Mouse (Mus musculus): ENCODE results near the gene Arhgef18.

Gene Arhgef18

DNA sequence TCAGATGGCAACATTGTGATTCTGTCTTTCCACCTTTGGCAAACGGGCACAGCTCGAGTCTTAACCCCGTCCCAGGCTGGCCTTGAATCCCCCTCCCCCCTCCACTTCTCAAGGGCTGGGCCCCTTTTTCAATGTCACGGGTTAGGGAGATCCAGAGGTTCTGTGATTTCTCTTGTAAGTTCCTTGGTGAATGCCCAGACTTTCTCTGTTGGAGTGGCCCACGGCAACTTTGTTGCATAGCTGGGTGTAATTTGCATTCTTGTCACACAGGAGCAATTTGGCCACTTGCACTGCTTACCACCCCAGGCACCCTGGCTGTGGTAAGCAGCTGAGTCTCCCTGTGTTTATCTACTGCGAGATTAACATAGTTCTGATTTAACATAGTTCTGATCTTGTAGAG lies 1.8 kb downstream of the Arhgef18 start:
- intact Hi-C loops (cut with DNase I), result no loop called here

DNA sequence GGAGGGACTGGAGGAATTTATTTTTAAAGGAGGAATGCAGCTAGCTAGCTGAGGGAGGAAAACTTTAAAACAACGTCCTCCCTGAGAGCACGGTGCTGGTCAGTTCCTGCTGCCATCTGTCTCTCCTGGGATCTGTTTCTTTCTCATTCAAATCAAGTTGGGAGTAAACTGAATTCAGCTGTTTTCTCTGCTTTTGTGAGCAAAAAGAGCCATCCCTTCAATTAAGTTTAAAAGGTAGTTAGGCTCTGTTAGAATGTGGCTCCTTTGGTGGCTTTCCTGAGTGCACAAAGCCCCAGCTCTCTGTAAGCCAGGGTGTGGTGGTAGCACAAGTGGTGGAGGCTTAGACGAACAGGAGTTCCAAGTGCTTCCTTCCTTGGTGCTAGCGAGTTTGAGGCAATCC lies 2.4 kb downstream of the Arhgef18 start:
- intact Hi-C loops (cut with DNase I), result no loop called here

DNA sequence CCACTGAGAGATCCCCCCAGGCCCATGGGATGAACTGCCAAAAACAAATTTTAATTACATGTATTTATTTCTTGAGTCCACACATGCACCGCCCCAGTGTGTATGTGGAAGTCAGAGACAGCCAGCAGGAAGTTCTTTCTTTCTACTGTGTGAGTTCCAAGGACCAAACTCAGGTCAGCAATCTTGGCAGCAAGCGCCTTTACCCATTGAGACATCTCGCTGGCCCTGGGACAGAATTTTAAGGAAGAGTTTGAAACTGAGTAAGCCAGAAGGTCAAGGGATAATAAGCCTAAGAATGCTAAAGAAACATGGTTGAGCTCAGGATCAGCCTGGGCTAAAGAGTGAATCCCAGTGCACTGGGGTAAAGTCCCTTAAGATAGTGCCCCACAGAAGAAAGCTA lies 4.8 kb downstream of the Arhgef18 start:
- intact Hi-C loops (cut with DNase I), result no loop called here

DNA sequence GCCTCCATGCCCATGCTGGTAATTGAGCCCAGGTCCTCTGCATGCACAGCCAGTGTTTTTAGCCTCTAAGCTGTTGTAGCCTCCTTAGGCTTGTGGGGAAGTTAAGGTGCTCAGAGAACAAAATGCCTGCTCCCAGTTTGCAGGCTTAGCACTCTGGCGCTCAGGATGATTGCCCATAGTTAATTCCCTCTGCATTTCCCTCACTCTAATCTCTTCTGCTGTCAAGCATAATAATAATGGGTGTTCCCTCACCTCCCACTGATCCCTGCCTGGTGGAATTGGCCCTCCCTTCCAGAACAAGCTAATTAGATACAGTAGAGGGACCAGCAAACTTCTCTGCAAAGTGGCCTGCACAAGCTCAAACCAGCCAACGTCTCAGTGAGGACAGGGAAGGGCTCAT lies 7.7 kb downstream of the Arhgef18 start:
- intact Hi-C loops (cut with DNase I), result no loop called here

DNA sequence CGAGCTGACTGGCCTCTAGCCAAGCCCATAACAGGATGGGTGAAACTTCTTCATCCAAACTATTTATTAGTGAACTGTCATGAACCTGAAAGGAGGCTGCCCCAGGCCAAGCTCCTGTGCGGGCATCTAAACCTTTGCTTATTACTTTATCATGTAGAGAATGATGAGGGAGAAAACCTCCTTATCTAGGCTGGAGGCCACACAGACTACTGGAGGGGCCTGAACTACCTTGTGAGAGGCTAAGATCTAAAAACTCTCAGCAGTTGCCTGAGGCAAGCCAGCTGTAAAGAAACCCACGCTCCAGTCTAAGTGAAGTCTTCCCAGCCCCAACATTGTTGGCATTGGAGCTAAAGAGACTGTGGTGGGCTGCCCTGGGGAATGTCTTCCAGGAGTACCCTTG lies 14.6 kb downstream of the Arhgef18 start:
- intact Hi-C loops (cut with DNase I), result no loop called here

DNA sequence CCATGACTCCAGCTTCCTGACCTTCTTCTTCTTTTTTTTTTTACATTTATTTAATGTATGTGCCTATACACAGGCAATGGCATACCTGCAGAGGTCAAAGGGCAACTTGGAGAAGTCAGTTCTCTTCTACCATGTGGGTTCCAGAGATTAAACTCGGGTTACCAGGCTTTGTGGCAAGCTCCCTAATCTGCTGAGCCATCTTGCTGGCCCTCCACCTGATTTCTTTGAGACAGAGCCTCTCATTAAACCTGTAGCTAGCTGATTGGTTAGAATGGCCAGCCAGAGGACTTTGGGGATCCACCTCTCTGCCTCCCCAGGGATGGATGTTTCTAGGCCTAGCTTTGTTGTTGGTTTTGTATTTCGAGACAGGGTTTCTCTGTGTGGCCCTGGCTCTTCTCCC lies 18.3 kb downstream of the Arhgef18 start:
- intact Hi-C loops (cut with DNase I), result no loop called here

DNA sequence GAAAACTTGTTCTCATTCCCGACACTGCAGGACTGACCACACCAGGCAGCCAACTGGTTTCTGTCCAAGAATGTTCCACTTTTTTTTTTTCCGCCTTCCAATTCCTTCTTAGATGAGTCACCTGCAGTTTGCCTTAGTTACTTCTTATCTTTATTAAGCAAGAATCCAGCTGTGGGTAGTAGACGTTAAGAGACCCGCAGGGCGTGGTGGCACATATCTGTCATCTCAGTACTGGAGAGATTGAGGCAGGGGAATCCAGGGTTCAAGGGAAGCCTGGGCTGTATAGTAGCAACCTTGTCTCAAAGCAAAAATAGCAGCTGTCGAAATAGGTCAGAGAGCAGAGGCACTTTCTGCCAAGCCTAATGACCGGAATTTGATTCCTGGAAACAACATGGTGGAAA lies 19.1 kb downstream of the Arhgef18 start:
- intact Hi-C loops (cut with DNase I), result no loop called here

DNA sequence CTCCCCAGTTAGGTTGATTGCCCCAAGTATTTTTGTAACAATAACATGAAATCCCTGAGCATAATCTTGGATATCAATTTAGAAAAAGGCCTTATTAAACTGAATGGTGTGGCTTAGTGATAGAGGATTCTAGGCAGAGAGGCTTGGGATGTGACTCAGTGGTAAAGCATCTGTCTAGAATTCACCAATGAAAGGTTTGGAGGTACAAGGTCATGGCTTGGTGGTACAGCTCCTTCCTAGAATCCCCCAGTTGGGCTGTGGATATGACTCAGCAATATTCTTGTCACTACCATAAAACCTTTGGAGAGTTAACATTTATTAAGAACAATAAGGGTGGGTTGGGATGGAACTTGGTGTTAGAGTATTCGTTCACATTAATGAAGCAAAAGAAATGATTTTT lies 20.0 kb downstream of the Arhgef18 start:
- intact Hi-C loops (cut with DNase I), result no loop called here

DNA sequence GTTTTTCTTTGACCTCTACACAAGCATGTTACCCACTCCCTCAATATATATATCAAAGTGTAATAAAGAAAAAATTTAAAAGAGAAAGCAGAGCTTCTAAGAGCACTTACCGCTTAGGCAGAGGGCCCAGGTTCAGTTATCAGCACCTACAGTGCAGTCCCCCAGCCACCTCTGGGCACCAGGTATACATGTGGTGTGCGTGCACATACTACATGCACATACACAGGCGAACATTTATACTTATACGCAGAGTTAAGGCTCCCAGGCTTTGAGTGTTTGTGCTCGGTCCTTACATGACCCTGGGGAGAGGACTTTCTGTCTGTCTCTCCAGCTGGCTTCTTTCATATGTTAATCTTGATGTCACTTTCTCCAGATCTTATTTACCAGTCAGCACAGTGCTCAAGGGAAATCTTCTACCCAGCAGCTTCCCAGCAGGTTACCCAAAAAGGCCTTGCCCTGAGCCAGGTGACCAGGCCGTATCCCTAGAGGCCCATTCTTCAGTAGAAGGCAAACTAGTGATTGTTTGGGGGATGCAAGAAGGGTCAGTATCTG lies 21.9 kb downstream of the Arhgef18 start:
- intact Hi-C loops (cut with DNase I), result no loop called here

DNA sequence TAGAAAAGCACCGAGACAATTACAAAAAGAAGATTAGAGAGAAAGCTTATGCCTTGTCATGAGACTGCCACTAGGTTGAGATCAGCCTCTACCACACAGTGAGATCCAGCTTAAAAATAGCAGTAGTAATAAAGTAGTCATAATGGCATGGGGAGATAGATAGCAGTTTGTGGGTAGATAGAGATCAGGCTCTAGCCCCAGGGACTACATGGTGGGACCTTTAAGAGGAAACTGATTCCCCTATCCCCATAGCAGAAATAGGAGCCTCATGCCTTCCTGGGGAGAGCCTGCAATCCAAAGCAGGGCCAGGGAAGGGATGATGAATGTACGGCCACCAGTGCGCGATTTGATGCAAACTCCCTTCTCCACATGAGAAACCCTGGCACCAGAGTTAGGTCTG lies 22.5 kb downstream of the Arhgef18 start:
- intact Hi-C loops (cut with DNase I), result no loop called here

DNA sequence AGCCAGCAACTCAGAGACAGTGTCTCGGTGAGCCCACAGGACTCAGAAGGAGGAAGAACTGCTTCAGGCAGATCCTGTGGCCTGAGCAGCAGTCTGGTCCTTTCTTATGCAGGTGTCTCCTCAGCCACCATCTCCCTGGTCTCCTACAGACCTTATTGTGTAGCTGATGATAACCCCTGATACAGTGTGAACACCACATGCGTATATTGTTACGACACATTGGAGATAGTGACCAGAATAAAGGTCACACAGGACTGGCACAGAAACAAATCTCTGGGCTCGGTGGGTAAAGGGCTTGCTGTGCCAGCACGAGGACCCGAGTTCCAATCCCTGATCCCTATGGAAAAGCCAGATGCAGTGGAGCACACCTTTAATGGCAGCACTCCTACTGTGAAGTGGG lies 22.9 kb downstream of the Arhgef18 start:
- intact Hi-C loops (cut with DNase I), result no loop called here

DNA sequence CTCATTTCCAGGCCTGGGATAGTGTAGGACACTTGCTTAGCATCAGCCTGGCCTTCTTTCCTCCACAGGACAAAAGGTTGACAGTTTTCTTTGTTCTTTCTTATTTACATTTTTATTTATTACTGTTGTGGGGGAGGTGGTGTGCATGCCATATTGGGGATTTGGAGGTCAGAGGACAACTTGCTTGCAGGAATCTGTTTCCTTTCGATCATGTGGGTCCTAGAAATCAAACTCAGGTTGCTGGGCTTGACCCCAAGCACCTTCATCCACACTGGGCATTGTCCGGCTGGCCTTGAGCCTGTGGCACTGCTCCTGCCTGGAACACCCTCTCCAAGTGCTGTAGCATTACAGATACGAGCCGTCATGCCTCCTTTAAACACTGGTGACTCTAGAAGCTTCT lies 24.0 kb downstream of the Arhgef18 start:
- intact Hi-C loops (cut with DNase I), result no loop called here

DNA sequence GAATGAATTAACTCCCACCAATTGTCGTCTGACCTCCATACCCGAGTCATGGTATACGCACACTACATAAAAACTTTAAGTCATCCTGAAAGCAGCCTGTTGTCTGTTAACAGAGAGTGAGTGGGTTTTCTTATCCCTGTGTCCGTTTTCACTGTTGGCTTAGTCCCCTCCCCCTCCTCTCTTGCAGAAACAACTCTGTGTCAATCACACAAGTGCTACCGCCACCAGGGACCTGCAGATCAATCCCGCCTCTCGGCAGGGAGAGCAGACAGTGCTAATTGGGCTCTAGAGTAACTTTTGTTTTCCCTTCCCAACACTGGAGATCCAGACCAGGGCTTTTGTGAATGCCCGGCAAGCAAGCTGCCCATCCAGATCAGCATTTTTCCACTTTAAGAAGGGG lies 24.6 kb downstream of the Arhgef18 start:
- intact Hi-C loops (cut with DNase I), result no loop called here

DNA sequence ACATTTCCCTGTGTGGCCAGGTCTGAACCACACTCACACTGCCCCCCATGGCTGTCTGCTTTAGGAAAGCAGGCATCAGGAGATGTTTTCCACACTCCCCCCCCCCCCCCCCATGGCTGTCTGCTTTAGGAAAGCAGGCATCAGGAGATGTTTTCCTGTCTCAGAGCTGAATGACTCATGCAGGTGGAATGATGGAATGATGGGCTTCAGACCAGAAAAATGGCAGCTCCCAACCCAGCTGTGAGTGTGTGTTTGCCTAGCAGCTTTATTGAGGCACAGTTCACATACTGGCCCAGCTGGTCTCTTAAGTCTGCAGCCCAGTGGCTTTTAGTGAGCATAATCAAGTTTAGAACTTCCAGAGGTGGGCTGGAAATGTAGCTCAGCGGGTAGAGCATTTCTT lies 25.3 kb downstream of the Arhgef18 start:
- intact Hi-C loops (cut with DNase I), result no loop called here

DNA sequence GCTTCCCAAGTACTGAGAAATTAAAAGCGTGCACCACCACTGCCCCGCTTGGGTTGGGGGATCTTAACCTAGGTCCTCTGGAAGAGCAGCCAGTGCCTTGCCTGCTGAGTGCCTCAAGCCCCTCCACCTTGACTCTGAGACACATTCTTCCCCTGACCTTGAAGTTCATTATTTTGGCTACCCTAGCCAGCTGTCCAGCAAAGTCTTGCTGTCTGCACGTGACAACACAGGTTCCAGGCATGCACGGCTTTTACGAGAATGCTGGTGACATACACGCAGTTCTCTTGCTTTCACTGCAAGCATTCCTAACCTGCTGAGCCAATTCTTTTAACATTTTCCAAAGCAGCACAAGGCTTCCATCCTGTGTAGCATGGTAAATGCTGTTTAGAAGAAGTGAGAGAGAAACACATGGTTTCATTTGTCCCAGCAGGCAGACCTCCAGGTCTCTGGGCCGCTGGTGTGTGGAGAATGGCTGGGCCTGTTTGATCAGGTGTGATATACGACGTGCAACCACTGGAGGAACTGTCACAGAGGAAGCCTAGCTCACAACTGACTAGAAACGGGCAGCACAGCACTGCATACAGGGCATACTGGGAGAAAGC lies 27.4 kb downstream of the Arhgef18 start:
- intact Hi-C loops (cut with DNase I), result no loop called here

DNA sequence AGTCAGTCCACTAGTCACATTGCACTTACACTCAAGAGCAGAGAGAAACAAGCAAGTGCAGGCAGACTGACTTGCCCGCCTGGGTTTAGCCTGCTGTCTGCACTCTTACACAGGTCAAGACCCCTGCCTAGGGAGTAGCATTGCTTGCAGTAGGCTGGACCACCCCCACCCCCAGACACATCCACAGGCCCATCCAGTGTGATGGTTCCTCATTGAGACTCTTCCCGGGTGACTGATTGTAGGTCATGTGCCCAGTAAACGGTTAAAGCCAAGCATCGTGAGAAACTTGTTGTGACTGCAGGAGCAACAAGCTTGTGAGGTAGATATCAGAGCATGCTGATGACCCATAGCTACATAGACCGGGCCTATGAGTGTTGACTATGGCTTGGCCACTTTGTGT lies 28.7 kb downstream of the Arhgef18 start:
- intact Hi-C loops (cut with DNase I), result no loop called here

DNA sequence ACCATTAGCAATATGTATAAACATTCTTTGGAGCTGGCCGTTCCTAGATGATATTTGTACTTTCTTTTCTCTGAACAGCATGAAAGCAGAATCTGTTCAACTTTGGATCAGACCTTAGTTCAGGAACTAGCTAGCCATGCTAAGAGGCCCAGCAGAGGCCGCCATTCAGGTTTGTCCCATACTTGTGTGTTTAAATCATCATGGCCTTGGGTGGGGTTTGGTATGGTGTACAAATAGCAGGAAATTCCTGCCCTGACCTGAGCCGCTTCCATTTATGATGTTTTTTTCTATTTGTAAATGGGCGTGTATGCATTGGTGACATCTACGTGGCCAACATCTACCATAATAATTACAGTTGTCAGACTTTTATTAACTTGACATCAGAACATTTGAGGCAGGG lies 32.4 kb downstream of the Arhgef18 start:
- intact Hi-C loops (cut with DNase I), result no loop called here

DNA sequence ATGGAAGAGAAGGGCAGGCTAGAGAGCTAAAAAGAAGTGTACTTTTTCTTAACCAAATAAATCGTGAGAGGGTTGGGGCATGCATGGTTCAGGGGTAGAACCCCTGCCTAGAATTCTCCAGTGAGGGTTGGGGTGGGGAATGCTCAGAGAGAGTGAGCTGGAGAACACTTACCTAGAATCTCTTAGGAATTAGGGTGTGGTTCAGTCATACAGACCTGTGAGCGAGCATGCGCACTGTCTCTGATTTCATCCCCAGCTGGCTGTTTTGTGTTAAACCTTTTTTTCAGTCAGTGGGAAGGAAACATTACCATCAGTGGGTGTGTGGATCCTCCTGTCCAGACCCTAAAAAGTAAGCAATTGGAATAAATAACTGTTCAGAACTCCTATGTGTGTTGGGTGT lies 33.4 kb downstream of the Arhgef18 start:
- intact Hi-C loops (cut with DNase I), result no loop called here

DNA sequence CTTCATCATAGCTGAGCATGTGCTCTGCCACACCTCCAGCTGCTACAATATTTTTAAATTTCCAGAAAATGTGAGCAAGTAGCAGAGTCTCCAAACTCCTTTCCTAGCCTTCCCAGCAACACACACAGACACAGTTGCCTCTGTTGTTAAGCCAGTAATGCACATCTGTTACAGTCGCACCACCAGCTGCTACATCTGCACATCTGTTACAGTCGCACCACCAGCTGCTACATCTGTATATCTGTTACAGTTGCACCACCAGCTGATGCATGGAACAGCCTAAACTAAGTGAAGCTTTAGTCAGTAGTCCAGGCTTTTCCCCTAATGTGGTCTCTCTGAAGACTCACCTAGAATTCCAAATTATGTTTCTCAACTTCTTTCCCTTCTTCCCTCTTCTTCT lies 35.6 kb downstream of the Arhgef18 start:
- intact Hi-C loops (cut with DNase I), result no loop called here

DNA sequence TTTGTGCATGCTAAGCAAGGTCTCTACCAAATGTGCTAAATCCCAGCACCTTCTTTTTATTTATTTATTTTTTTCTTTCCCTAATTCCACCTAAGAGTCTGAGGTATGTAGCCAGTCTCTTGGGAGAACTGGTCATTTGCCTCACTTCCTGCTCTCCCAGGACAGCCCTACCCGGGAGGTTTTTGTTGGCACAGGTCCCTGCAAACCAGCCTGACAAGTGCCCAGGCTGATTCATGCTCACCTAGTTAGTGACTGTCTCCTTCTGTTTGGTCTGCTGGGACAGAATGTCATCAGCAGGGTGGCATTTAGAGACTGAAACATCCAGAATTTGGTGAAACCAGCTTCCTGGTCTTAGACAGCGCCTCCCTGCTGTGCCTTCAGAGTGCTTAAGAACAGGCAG lies 37.2 kb downstream of the Arhgef18 start:
- intact Hi-C loops (cut with DNase I), result no loop called here

DNA sequence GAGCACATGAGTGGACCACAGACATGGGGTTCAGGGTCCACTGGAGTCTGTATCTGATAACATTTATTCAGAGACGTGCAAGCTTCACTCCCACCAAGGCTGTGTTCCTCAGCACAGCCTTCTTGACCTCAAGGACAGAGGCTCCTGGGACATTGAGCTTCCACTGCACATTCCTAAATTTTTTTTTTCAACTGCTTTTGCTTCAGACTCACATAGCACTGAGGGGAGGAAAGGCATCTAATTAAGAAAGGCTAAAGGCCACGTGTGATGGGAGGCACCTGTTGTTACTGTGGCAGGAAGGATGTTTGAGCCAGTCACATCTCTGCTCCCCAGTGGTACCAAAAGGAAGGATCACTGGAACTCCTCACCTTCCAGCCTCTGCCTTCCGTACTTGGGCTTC lies 38.3 kb downstream of the Arhgef18 start:
- intact Hi-C loops (cut with DNase I), result no loop called here

DNA sequence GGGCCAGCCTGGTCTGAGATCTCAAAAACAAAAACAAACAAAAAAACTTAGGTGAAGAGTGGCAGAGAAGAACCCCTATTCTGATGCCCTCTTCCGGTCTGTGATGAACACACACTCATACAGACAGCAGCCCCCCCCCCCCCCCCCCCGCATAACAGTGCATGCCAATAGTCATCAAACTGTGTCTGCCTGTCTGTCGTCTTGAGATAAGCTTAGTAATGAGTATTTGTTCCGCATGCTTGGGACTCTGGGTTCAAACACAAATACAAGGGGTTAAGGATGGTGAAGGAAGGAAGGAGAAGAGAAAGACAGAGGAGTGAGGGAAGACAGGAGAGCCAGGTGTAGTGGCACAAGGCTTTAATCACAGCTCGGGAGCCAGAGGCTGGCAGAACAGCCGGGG lies 43.7 kb downstream of the Arhgef18 start:
- intact Hi-C loops (cut with DNase I), result no loop called here

DNA sequence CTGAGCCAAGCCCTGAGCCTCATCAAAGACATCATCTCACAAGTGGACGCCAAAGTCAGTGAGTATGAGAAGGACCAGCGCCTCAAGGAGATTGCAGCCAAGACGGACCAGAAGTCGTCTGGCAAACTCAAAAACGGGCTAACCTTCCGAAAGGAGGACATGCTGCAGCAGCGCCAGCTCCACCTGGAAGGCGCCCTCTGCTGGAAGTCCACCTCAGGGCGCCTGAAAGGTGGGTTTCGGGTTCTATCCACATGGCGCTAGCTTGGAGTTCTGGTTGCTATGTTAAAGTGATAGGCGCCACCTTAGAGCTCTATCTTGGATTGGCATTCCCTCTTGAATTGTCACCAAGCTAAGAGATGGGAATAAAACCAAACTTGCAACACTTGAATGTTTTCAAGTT lies 46.7 kb downstream of the Arhgef18 start:
- intact Hi-C loops (cut with DNase I), result no loop called here

DNA sequence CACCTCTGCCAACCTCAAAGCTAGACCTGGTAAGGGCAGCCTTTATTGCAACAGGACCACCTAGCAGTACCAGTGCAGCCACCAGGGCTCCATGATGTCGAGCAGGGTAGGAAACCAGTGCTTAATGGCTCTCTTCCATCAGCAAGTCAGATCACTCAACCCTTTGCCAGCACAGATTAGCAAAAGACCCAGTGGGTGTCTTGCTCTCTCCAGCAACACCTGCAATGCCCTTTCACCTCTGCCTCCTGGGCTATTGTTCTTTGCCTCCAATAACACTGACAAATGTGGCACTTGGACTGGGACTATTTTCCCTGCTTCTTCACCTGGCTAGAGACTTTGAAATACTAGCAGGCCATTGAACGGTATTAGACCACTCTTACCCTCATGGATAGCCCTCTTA lies 56.4 kb downstream of the Arhgef18 start:
- intact Hi-C loops (cut with DNase I), result no loop called here

All from adrenal gland (tissue).